Mouse (Mus musculus) spleen, postnatal 10 days (tissue): ENCODE results near the gene Dact1.

Experiments
- DNase-seq, 2 experiments: peaks; one replicate each; pipeline ENCODE4 v3.0.0; 2021 to 2022; ENCODE audit warnings: low spot score in 2 of 2

Gene Dact1

GRCm38 (mm10) chr12:71309581-71310067, at the start of gene Dact1:
TSS of gene Dact1 (plus strand) at chr12:71309884.
- peak in 1 of 2 experiments; percentile 38 for DNase-seq

DNA sequence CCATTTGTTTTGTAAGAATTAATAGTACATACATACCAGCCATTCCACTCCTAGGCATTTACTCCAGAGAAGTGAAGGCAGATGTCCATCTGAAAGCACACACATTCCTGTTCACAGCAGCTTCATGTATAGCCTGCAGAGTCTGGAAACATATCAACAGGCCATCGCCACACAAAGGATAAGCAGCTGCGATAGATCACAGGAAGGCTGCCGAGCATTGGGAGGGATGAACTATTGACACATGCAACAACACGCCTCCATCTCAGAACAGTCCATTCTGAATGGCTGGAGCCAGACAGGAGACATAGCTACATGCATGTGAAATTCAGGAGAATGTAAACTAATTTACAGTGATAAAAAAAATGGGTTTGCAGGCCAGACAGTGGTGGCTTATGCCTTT, 45.5 kb upstream of the Dact1 start:
- no peak for DNase-seq

DNA sequence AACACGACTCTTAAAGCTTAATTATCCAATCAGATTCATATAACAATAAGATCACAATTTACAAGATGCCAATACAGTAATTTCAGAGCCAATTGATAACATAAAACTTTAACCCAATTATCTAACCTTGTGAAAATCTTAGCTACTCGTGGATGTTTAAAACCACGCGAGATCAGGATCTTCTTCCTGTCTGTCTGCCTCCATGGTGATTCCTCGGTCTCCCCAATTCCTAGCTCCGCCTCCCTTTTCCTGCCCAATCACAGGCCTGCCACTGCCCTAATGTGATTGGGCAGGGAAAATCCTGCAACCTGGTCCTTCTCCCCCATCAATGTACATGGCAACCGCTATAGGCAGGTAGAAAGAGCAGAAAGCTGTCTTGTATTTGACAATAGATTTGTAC, 40.3 kb upstream of the Dact1 start:
- DNase-seq: no peak

DNA sequence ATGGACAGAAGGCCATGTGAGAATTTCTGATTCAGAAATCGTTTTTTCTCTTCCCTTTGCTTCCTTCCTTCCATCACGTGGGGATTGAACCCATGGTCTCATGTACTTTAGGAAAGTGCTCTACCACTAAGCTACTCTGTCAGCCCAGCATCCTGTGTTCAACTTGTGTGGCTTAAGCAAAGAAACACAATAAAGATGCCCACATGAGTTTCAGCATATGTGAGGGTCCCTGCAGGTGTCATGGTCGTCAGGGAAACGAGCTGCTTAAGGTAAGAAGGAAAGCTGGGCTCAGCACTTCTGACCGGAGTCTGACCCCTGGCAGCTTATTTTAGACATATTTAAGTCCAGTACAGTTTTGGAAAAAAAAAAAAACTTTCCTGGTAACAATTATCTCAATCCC, 38.6 kb upstream of the Dact1 start:
- no peak for DNase-seq

DNA sequence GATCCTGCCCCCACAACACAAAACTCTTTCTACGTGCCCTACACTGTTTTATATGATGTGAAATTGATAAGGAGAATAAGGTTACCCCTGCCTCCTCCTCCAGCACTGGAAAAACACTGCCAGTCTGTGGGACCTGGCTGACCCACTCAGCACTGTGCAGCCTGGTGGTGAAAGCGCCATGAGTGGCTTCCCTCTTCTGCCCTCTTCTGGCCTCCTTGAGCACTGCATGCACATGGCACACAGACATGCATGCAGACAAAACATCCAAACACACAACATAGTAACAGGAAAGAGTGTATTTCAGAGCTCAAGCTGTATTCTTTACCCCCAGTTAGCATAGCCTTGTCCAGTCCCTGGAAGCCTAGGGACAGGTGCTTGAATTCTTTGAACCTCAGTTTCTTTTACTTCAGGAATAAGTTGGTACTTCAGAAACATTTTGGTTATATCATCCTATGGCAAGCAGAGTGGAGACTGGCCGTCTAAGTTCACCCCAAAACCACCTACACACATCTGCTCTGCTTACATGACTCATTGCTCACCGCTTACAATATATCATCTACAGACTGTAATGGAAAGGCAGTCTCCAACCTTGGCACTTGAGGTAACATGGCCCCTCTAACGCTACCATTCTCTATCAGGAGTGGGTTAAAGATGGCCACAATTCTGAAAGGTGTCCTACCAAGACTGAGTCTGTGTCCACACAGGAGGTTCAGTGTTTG, 35.0 kb upstream of the Dact1 start:
- peak in 1 of 2 experiments; percentile 34 for DNase-seq

- DNase-seq: no peak
Observed at GRCm38 (mm10) chr12:71275906-71276595, 33.6 kb upstream of the Dact1 start.

DNA sequence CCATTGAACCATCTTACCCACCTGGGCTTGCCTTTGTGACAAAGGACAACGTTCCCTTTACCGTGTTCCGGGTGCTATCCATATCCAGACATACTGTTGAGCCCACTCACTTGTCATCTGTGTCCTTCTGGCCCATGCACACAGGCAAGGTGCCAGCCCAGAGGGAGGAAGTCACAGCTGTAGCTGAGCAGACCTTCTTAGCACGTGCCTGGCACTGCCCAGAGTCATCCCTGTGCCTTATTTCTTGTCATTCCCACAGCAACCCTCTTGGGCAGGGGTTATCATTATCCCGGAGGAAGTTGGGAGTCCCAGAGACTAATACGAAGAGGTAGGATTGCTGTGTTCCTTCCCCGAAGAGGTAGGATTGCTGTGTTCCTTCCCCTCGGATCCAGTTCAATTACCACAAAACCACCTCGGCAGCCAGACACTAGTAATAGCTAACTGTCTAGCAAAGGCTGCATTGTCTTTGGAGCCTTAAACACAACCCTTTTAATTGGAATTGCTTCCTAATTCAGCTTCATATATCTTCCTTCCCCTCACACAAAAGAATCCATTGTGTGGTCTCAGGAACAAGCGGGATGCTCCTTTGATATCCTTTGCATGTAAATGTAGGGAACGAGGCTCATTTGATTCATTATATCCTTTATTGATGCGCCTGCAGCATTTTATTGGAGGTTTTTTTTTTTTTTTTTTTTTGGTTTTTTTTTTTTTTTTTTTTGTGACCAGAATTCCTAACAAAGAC, 30.0 kb upstream of the Dact1 start:
- no peak for DNase-seq

GRCm38 (mm10) chr12:71281201-71281768, 28.4 kb upstream of the Dact1 start:
- DNase-seq: no peak

- DNase-seq: no peak
Observed at GRCm38 (mm10) chr12:71285399-71285798, 24.3 kb upstream of the Dact1 start.

- no peak for DNase-seq
Observed at GRCm38 (mm10) chr12:71290460-71290859, 19.2 kb upstream of the Dact1 start.

- DNase-seq: peak in 1 of 2 experiments; percentile 16
Observed at GRCm38 (mm10) chr12:71293960-71294942, 15.4 kb upstream of the Dact1 start.

DNA sequence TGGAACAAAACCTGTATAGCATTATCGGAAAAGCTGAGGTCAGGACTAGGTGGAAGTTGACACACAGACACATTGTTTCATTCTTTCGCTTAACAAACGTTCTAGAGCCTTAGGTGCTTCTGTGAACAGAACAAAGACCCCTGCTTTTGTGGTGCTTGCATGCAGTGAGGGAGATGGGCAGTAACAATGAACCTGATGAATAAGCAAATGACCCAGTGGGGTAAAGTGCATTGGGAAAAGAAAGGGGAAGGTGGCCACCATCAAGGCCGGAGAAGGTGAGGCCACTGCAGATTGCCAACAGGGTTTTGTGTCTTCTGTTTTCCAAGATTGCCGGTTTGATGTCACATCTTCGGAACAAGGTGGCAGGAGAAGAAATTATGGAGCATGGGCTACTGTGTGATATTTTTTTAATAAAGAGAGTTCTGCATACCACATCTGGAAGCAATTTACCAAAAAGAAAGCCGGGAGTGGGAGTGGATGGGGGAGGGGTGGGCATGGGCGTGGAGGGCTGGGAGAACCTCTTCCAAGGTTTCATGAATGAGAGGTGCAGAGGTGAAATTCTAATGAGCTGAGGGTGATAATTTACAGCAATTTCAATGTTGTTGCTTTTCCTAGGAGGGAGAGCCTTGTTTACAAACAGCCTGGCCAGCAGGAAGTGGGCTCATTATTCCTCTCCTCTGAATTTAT, 12.7 kb upstream of the Dact1 start:
- DNase-seq: no peak

- no peak for DNase-seq
Observed at GRCm38 (mm10) chr12:71310068-71310931, 616 bp downstream of the Dact1 start.

GRCm38 (mm10) chr12:71311237-71311887, 1.7 kb downstream of the Dact1 start:
- DNase-seq: no peak

DNA sequence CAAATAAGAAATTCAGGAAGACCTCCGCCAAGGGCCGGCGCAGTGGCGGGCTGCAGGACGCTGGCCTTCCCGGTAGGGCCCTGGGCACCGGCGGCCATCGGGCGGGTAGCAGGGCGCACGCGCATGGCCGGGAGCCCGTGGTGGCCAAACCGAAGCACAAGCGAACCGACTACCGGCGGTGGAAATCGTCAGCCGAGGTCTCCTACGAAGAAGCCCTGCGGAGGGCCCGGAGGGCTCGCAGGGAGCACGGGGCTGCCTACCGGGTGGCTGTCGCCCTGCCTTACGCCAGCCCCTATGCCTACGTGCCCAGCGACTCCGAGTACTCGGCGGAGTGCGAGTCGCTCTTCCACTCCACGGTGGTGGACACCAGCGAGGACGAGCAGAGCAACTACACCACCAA, 8.6 kb downstream of the Dact1 start:
- DNase-seq: no peak

DNA sequence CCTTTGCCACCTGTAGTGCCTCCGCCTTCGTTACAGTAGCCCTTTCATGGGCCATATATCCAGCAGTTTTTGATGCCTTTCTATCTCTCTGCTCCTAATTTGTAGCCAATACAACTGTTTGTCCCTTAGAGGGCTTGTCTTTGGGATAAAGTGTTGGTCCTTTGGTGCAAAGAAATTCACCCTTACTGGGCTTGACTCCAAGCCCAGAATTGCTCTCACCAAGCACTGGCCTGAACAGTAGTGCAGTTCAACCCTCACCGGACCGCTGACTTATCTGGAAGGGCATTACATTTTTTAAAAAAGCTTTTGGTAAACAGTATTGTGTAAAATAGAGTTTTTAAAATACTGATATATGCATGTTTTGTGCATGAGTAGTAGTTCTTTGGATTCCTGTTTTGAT, 9.9 kb downstream of the Dact1 start:
- no peak for DNase-seq

DNA sequence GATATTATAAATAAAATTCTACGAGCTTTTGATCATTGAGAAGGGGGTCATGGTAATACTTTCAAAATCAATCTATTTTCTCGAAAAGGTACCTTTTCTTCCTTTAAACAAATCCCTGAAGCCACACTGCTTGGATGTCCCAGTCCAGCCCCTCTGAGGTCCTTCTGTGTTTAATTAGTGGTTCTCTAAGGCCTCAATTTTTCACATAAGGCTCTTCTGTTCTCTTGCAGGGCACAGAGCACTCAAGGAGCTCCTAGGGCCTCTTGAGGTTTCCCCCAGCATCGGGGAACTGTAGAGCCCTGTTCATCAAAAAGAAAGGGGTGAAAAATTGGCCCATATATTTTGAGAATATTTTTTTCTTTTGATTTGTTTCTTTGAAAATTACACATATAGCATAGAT, 23.0 kb downstream of the Dact1 start:
- no peak for DNase-seq

DNA sequence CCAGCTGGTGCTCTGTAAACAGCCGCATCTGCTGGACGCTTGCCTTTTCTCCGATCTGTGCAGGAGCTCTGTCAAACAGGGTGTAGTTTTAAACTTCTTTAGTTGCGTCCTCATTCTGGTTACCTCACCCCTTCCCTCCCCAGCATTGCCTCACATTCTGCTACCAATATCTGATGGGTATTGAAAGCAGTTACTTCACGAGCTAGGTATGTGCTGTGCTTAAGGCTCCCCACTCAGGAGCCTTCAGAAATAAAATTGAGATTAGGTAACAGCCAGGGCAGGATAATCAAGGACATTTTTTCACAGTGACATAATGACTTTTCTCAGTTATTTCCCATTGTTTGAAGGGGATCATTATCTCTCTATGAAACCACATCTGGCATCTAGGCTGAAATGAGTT, 23.9 kb downstream of the Dact1 start:
- no peak for DNase-seq

- DNase-seq: no peak
Observed at GRCm38 (mm10) chr12:71337025-71337582, 27.4 kb downstream of the Dact1 start.
